Mouse (Mus musculus) A20 (cell line): Measurements from ENCODE around the gene Lrrc4.

Experiments
- DNase-seq: peaks from one replicate; pipeline ENCODE4 v3.0.0-alpha.2; 2011; ENCODE audit warnings: low read depth, low spot score

Lrrc4 gene

DNA sequence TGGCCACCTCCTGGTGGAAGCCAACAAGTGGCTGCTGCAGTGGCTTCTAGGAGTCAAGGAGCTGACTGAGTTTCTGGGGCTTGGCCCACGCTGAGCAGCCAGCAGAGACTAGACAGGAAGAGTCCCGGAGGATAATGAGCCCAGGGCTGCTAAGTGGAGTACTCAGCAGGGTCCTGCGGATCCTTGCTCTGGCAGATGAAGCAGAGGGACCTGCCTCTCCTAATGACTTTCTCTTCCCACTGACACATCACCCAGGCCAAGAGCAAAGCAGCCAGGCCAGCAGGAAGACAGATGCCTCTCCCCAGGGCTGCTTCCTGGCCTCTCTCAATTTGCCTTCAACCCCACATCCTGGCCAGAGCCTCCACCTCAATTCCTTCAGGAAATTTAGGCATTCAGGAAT, 23.9 kb upstream of the Lrrc4 start:
- no peak for DNase-seq

DNA sequence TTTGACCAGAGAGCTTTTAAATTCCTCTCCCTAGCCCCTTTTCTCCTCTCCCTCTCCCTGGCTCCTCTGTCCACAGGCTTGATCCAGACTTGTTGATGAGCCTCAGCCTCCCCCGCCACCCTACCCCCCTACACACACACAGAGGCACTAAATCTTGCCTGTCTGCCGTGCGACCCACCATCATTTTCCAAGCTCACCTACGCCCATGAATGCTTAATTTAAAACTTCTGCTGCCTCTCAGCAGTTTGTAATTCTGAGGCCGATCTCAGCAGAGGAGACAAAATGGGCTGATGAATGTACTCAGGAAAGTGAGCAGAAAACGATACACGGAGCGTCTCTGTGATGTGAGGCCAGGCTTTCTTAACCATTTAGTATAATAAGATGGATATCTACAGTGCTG, 23.1 kb upstream of the Lrrc4 start:
- no peak for DNase-seq

DNA sequence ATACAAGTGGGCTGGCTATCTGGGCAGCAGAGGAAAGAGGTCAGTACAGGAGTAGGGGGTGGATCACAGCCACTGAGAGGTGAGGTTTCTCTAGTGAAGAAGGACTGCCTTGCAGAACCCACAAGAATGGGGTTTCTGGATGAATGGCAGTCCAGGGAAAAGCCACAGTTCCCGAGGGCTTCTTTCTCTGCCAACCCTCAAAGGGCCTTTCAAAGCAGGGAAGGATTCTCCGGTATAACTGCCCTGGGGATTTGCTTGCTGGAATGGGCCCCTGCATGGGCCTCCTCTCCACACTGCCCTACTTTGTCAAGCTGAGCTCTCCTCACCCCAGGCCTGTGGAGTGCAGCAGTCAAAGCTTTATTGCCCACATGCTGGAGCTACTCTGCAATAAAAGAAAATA, 22.1 kb upstream of the Lrrc4 start:
- no peak for DNase-seq

DNA sequence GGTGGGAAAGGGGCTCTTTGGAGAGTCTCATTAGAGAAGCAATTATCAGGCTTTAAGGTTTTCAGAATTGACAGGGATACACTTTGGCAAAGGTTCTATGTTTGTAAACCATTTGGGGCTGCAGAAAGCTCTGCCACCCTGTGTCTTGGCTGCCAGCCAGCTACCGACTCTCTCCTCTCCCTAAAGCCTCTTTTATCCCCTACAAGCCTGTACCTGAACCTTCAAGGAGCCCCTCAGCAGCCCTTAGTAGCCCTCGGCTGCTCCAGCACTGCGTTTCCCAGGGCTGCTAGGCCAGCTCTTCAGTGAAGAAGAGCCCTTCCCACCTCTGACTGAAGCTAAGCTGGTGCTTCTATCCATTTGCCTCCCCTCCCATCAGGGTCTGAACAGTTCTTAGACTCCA, 21.6 kb upstream of the Lrrc4 start:
- DNase-seq, result no peak

DNA sequence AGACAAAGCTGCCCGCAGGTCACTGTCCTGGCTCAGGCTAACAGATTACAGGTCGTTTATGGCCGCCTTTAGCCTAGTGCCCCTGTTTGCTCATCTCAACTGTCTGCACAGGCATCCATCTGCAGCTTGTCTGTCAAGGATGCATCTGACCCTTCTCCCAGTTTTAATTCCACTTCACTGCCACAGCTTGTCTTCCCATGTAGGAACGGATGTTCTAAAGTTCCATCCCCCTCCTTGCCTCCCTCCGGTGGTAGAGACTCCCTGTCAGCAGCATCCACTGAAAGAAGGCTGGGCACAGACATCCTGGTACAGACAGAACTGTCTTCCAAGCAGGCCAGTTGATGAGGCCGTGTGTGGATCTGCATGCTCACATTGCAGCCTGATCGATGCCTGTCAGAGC, 20.8 kb upstream of the Lrrc4 start:
- DNase-seq, result no peak

DNA sequence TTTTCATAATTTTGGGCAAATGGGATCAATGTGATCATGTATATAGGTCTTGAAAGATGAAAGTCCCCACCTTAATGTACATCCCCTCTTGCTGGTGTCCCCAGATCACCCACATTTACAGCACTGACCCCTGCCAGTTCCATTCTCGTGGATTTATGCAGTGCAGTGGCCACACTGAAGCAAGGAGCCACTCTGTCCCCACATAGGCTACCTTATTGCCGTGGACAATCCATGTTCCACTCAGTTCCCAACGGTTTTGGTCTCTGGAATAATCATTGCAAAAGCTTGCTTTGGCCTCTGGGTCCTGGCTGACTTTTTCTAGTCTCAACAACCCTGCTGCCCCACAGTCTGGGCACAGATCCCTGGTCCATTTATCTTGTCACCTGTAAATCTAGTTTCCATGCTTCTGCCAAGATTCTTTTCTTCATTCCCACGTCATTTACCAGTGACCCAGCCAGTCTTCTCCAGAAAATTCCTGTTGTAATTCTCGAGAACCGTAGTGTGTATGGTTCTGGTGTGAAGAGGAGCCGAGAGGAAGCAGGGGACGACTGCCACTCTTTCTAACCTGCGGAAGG, 18.9 kb upstream of the Lrrc4 start:
- no peak for DNase-seq

DNA sequence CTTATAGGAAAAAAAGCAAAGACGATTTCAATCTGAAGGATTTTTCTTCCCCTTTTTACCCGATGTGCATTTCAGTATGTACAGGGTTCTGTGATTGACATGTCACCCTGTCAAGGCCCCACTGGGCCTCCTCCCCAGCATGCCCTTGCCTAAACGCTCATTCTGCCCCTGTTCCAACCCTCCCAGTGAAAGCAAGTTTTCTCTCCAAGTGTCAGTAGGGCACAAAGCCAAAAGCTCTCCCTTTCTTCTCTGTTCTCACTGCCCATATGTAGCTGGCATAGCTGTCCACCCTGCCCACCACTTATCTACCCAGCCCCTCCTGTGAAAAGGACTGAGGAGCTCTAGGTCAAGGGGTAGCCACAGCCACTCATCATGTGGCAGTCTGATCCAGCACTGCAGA, 17.8 kb upstream of the Lrrc4 start:
- DNase-seq, result no peak

DNA sequence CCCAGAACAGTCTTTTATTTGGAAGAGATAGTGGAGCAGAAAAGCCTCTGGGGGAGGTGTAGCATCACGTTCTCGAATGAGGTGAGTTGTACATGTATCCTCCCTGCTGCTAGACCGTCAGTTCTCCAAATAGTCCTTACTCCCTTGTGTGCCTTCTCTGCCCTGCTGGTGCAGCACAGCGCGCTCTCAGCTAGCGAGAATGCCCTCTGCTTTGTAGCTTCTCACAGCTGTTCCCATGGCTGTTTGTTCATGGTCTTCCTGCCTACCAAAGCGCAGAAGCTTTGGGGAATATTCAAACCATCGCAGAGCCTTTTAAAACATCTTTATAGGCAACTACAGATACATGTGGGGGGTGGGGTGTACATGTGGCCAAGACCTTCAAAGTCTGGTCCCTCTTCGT, 17.3 kb upstream of the Lrrc4 start:
- DNase-seq, result no peak

DNA sequence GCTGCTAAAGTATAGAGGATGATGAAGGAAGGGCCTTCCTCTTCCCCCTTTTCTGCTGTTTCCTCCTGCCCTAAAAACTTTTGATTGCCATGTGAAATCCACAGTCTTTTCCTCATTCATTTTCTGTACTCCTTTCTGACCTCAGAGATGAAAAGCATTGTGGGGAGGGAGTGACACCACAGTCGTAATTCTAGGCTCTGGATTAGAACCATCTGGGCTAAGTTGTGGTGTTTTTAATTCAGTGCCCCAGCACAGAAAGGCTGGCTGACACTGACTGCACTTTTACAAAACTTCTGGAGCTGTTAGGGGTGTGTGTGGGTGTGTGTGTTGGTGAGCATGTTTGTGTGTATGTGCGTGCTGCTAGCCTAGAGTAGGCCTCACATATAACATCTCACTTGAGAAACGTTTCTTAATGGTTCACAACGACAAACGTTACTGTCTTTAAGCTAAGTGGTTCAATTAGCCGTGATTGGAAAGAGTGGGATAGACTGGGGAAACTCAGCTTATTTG, 16.8 kb upstream of the Lrrc4 start:
- no peak for DNase-seq

DNA sequence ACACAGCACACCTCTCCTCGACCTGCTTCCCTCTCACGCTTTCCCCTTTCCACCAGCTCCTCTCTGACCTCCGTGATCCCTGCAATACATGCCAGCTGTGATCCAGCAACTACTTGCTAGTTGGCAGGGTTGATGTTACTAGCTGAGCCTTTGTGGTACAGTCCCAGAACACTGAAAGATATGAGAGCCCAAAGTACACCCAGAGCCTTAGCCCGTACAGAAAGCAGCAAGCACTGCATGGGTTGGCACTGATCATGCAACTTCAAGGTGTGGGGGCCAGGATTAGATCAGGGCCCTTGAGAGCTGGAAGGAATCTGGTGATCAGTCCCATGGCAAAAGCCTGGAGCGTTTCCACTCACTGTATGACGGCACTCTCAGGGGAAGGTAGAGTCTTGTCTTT, 16.1 kb upstream of the Lrrc4 start:
- no peak for DNase-seq

DNA sequence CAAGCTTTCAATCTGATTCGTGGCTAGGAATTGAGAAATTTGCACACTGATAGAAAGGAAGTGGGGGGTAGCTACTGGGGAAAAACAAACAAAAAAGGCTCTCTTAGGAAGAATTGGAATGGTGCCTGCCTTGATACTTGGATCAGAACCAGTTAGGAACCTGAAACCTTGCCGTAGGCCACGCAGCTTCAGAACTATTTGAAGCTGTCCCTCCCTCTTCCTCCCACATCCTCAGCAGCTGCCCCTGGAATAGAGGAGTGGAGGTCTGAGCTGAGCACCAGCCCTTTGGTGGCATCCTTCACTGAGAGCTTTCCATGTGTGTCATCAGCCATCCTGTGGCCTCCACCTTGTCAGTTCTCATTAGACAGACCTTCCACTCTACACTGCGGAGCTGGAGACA, 14.1 kb upstream of the Lrrc4 start:
- DNase-seq, result no peak

DNA sequence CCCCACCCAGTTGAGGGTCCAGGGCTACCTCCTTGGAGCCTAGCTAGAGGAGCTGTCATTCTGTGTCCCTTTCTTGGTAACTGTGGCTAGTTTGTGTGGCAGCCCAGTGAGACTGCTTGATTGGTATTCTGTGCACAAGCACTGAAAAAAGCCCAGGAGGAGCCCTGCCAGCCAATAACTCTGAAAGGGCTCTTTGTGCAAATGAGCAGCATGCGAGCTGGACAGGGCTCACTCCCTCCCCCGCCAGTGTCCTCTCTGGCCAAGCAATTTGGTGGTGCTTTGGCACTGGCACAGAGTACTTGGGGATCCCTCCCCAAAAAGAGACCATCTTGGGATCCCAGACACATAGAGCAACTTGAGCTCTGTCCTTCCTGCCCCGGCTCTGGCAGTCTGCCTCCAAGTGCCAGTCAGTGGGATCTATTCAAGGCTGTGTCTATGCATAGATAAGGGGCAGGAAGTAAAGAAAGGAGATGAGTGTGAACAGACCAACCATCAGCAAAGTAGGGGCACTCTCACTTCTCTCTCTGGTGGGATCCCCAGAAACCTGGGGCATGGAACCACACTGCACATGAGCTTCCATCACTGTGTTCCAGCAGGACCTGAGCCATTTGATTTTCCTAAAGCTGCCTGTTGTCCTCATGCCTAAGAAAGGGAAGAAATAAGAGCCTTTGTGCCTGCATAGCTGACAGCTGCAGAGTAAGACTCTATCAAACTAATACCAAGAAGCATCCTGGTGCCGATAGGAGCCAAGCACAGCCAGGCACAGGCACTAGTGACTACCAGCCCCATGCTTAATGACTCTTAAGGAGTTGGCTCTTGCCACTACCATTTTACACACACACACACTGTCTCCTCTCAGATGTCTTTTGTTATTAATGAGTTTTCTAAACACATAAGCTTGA, 11.1 kb upstream of the Lrrc4 start:
- DNase-seq, result no peak

DNA sequence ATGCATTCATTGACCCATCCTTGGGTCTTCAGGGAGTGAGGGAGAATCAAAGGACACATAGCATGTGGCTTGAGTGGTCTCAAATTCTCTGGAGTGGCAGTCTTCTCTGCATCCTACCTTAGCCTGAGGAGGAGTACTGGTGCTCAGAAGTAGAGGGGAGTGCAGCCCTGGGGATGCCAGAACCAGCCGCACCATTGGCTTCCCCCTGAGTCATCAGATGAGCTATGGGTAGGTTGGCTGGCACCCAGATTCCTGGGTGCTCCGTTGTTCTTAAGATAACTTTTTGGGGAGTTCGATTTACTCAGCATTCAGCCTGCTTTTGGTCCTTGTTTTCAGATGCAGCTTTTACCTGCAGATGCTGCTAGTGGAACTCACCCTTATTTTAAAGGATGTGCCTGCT, 10.0 kb upstream of the Lrrc4 start:
- no peak for DNase-seq

DNA sequence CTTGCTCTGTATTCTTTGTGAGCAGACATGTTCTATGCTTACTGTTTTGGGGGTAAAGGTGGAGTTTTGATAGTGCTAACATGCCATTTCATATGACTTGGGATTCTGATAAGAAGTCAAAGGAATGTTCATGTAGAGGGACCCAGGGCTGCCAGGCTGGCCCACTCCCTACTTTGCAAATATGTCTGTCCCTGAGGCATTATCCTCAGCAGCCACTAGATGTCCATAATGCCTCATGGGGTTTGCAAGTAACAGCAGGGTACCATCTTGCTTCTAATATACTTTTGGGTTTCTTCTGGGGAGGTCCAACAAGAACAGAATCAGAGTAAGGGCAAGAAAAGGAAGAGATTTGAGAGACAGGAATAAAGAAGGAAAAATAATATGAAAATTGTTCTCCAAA, 5.1 kb upstream of the Lrrc4 start:
- DNase-seq, result peak; percentile 10

DNA sequence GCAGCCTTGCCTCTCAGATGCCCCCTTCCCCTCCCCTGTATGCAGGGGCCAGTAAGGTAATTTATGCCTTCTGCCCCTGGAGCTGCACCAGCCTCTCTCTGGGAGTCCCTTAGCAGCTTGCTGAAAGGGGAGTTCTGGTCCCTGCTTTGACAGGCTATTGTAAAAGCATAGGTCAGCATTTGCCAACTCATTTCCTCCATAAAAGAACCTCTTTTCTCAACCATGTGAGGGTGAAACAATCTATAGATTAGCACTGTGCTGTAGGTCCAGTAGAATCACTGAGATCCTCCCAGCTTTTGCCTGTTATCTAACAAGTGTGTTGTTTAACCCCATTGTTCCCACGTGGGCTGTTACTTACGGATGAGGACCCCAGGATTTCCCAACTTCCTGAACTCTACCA, 2.5 kb upstream of the Lrrc4 start:
- no peak for DNase-seq

DNA sequence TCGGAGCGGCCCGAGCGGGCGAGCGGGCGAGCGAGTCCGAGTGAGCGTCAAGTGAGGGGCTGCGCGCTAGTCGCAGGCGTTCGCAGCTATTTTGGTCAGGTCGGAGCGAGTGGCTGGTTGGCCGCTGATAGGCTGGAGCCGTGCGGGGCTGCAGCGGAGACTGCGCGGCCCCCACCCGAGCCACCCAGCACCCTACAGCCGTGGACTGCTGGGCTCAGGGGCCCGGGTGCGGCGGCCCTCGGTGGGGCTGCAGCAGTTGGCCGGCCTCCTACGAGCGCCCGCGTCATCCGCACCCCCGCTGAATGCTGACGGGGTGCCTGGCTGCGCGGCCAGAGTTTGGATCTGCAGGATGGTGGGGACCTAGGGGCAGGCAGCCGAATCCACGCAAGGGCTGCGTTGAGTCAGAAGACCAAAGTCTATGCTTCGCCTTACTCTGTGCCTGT, 1.9 kb upstream of the Lrrc4 start:
- no peak for DNase-seq

DNA sequence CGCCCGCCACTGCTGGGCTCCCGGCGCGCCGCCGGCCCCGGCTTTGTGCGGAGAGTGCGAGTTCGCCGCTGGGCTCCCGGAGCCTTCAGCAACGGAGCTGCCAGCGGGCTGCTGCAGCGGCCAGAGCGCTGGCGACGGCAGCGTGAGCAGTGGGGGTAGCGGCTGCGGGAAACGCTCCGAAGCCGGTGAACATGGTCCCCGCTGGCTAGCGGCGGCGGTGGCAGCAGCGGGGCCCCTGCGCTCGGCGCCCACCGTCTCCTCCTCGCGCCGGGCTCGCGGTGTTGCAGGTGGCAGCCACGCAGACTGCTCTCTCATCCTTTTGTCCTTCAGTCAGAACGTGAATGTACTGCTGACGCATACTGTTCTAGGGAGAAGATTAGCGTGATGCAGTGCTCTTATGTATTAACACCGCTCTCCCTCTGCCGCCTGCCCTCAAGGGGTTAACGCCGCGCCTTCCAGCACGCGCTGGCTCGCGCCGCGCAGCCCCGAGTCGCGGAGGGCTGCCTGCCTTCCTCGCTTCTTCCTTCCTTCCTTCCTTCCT, 1.3 kb upstream of the Lrrc4 start:
- no peak for DNase-seq

DNA sequence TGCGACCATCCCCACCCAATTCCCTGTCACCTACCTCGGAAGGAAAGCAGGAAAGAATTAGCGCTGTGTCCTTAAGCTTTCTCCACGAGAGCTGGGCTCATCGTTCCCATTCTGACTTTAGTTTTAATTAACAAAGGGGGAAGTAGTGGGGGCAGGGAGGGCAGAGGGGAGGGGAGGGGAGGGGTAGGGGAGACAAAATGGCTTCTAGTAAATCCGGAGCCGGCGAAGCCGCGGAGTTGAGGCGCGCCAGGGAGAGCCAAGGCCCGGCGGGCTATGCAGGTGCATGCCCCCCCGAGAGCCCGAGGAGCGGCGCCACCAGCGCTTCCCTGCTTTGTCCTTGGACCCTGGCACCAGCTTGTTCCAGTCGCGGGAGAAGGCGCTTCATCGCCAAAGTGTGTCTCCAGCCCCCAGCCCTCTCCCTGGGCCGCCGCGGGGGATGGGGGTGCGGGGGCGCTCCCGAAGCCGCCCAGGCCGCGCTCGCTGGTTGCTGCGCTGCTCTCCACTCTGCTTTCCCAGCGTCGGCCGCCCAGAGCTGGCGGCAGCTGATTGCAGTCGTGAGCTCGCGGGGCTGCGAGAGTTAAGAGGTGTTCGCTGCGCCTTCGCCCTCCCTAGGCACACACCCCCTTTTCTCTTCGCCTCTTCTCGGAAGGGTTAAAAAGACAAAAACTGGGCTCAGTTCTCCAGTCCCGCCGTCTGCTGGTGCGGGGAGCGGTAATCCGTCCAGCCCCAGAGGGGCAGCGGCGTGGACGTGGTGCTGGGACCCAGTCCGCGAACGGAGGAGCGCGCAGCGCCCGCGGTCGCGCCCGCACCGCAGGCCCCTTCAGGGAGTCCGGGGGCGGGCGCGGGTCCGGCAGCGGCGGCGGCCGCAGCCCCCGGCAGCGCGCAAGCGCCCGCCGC, 555 bp upstream of the Lrrc4 start:
- no peak for DNase-seq

DNA sequence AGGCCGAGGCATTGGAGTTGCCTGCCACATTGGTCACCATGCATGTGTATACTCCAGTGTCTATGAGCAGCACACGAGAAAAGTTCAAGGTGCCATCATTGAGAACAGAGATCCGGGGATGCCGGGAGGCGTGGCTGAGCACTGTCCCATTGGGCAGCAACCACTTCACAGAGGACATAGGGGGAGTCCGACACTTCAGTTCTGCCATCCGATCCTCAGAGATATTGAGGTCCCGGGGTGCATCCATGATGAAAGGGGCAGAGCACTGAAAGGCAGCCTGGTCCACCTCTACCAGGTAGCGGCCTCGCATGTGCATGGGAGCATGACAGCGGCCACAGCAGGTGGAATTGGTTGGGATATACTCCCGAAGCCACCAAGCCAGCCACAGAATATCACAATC, 1.2 kb downstream of the Lrrc4 start:
- no peak for DNase-seq

DNA sequence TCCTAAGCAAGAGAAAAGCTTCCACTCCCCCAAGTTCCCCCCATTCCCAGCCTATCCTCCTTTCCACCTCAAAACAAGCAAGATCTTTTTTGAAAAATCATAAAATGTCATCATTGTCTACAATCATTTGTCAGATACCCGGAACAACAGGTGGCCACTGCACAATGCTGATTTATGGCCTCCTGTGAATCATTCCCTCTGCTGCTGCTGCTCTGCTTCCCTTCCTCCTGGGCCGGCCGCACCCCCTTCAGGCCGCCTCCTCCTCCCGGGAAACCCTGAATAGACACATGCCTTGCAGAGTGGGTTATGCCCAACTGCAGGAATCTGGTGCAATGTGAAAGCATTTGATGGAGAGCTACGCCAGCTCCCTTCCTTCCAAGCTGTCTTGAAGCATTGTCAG, 3.0 kb downstream of the Lrrc4 start:
- DNase-seq, result no peak

DNA sequence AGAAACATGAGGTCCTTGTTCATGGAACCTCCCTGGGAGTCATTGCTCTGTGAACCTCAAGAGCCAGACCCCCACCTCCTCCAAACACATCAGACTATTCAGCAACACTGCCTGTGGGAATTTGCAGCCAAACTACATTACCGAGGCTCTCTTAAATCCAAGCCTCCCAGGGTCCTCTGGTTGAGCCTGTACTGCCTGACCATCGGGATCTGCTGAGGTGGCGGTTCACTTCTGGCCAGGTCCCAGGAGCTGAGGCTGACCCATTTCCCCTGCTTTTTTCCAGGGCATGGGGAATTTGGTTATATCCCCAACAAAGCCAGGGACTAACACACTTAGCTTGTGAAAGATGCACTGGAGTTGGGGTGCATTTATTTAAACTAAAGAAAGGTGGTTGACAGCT, 4.0 kb downstream of the Lrrc4 start:
- no peak for DNase-seq
